Mouse (Mus musculus) lung, adult 2 months (tissue): ENCODE results near the gene Snx4.

Experiments used
- CTCF ChIP-seq: fragments of 200-500 bp; IDR thresholded peaks from 2 replicates; pipeline ENCODE4 v1.5.1; 2011; ENCODE audit warnings: mild to moderate bottlenecking, low read length, control low read depth; ENCODE audit not compliant: insufficient read depth
- POLR2A ChIP-seq: fragments of 200-500 bp; IDR thresholded peaks from 2 replicates; pipeline ENCODE4 v1.6.1; 2011; ENCODE audit warnings: low read depth, mild to moderate bottlenecking, control low read depth, low read length, borderline replicate concordance; ENCODE audit errors: extremely low read depth

- TF ChIP-seq POLR2A (no peak), CTCF (no peak)
Observed at GRCm38 (mm10) chr16:33318059-33318458, 66.8 kb downstream of the Snx4 start.
